Mouse (Mus musculus): ENCODE data around the gene Smurf2.
"Not testable (repeated sequence)": the region's sequence is repeated elsewhere in the genome, so short reads cannot be mapped to it uniquely, and the experiment has no call there.

Gene Smurf2

GRCm38 (mm10) chr11:106814601-106815320 lies 105.8 kb downstream of the Smurf2 start:
- no peak for DNase-seq (ENCODE audit: low read depth, low spot score)

- no peak for DNase-seq (ENCODE audit: low read depth, low spot score)
These were observed 107.9 kb downstream of the Smurf2 start for GRCm38 (mm10) chr11:106812410-106813136.

DNA sequence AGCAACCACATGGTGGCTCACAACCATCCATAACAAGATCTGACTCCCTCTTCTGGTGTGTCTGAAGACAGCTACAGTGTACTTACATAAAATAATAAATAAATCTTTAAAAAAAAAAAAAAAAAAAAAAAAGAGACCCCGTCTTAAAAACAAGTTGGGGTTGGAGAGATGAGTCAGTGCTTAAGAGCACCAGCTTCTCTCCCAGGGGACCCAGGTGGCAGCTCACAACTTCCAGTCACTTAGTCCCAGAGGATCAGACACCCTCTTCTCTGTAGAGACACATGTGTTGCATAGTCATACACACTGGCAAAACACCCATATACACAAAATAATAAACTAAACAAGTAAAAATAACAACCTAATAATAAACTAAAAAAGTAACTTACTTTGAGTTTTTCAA lies 113.1 kb downstream of the Smurf2 start:
- DNase-seq (ENCODE audit: low read depth, low spot score) = not testable (repeated sequence)

DNA sequence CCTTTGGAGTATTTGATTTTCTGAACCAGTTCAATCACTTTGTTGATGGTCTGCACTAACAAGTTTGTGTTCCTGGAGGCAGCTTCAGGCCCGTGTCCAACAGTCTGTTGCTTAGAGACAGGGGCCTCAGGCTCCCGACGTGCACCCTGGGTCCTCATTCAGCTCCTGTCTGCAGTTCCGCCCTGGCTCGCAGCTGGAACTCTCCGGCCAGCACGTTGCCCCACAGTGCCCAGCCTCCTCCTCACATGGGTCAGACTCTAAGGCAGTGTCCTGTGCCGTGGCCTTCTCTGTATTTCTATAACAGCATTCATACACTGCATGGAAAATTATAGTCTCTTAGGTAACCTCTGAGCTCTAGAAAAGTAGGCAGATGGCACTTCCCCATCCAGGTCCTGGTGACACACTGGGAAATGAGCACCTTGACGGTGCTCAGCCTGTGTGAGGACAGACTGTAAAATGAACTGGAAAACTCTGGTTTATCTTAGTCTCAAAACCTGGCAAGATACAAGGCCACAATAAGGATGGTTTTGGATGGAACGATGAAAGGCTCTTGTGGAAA lies 118.4 kb downstream of the Smurf2 start:
- no peak for DNase-seq (ENCODE audit: low read depth, low spot score)

- DNase-seq (ENCODE audit: low read depth, low spot score) = no peak
These were observed 124.8 kb downstream of the Smurf2 start for GRCm38 (mm10) chr11:106795679-106796078.

- no peak for DNase-seq (ENCODE audit: low read depth, low spot score)
These were observed 126.7 kb downstream of the Smurf2 start for GRCm38 (mm10) chr11:106793846-106794245.

DNA sequence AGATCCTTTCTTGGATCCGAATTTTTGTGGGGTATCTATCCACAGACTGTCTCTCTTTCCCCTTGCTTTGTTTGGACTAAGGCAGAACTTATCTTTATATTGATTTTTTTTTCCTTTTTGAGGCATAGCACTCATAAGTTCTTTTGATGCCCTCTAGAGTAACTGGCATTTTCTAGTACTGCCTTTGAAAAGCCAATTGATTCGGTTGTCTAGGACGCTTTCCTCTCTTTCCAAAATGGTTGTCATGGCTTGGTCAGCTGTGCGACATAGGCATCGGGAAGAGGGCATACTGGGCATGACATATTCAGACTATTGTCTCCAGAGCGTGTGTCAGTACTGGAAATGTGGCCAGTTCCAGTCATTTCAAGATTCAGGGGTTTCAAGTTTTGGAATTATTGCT lies 130.9 kb downstream of the Smurf2 start:
- DNase-seq (ENCODE audit: low read depth, low spot score) = no peak

GRCm38 (mm10) chr11:106788775-106789459 lies 131.6 kb downstream of the Smurf2 start, which contains the start of the genes Ddx5 and Cep95:
Gene Ddx5 (minus strand): TSS chr11:106789185.
Gene Cep95 (plus strand): TSS chr11:106789252.
- peak; percentile 96 for DNase-seq (ENCODE audit: low read depth, low spot score)

GRCm38 (mm10) chr11:106788026-106788774 lies 132.3 kb downstream of the Smurf2 start:
- DNase-seq (ENCODE audit: low read depth, low spot score) = peak; percentile 97

DNA sequence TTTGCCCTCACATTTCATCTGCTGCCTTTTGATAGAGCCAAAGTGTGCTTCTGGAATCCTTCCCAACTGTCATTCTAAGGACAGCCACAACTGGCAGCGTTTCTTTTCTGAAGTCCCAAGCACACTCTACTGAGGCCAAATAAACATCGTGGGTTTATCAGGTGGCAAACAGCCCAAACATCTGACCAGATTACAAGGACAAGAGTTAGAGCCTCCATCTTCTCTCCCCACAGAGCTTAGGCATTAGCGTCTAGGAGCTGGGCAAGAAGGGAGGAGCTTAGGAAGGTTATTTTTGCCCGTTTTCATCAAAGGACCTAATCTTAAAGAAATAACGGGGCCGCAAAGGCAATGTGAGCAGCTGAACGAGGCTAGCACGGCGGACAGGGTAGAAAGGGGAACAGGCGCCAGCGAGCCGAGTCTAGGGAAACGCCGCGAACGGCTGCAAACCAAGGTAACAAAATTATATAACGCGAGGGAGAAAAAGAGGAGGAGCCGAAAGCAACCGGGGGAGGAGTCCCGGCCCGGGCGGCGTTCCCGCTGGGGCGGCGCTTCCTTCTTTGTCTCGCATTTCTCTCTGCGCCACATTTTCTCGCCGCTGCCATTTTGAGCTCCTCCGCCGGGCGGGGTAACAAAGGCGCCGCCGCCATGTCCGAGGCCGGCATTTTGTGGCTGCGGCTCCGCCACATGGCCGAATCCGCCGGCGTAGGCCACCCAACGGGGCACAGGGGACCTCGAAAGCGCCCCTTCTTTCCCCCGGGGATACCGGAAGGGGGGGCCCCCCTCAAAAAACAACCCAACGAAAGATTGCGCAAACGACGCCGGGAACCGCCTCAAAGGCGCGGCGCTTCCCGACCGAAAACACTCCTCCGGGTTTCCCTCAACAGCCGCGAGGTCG lies 133.1 kb downstream of the Smurf2 start:
- DNase-seq (ENCODE audit: low read depth, low spot score) = peak; percentile 82

GRCm38 (mm10) chr11:106785043-106785442 lies 135.5 kb downstream of the Smurf2 start:
- DNase-seq (ENCODE audit: low read depth, low spot score) = no peak

DNA sequence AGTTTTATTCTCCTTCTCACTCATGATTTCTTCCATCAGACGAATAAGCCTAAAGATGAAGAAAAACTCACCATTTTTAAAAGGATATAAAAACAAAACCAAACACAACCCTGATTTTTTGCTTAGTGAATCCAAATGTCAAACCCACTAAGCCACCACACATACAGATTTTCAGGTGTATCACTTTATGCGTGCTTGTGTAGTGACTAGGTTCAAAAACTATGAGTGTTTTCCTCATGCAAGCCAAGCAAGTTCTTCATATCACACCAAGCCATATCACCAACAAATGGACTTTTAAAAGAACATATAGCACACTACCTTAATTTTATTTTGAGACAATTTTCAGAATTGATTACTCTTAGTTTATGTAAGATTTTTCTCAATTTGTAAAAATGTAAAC lies 136.0 kb downstream of the Smurf2 start:
- no peak for DNase-seq (ENCODE audit: low read depth, low spot score)

DNA sequence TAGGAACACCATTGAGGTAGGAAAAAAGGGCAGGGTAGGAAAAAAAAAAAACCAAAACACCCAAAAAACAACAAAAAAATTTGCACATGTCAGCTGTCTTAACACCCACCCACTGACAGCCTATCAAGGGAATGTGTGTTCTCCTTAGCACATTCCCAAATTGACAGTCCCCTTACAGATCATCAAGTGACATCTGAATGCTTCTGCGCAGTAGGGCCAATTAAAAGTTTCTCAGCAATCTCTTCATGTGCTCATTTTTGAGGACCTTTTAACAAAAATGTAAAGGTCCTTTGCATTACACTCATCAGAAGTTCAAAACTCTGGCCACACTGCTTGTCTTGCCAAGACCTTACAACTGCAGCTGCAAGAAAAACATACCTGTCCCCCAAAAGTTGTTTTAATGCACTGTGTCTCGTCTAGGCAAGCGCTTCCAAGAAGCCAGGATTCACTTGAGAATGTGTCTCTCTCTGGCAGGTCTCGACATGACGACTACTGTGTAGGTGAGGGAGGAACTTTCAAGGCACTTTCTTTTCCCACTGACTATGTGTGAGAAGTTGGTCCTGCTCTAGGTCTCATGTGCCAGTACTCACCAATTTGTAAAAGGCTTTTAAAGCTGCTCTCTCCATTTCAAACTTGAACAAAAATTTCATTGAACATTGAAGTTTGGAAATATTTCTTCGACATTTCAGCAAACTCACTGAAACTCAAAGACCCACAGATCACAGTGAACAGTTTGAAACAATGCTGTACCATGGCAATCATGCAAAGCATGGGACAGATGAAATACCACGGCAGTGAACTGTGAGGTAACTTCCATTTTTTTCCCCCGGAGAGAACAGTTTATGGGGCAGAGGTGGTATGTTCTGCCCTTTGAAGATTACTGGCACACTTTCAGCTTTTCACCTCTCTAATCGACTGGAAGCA lies 137.4 kb downstream of the Smurf2 start:
- no peak for DNase-seq (ENCODE audit: low read depth, low spot score)

DNA sequence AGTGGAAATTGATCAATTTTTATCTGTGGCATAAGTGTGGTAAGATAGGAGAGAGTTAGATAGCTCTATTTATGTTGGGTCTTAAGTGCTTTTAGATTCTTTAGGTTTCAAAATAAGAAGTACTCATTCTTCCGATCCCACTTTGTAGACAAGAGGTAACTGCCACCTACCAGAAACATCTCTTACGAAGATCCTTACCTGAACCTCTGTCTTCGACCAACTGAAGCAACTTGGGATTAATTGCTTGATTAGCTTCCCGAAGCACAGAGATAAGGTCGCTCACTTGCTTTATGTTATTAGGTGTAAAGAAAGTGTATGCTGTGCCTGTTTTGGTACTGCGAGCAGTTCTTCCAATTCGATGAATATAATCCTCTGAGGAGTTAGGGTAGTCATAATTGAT lies 138.2 kb downstream of the Smurf2 start:
- DNase-seq (ENCODE audit: low read depth, low spot score) = not testable (repeated sequence)

DNA sequence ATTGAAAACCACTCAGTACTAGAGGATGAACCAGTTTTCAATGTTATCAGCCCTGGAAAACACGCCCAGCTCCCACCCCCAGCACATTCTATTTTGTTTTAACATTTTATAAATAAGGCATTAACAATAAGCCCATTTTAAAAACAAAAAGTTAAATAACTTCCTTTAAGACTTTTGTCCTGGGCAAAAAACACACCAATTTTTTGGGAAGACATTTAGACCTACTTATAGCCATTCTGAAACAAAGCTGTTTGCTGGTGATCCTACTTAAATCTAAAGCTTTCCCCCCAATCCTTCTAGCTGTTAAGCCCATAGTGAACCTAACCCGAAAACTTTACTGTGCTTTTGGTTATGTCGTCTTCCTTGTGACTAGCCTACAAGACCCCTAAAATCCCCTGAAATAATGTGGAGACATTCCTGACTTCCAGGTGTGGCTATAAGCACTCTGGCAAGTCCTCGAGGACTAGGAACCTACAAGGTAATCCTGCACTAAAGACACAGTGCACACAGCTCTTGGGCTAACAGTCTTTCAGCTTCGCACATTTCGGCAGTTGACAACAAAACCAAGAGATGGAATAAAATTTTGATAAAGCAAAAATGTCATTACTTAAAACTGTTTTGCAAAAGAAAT lies 139.8 kb downstream of the Smurf2 start:
- DNase-seq (ENCODE audit: low read depth, low spot score) = no peak

DNA sequence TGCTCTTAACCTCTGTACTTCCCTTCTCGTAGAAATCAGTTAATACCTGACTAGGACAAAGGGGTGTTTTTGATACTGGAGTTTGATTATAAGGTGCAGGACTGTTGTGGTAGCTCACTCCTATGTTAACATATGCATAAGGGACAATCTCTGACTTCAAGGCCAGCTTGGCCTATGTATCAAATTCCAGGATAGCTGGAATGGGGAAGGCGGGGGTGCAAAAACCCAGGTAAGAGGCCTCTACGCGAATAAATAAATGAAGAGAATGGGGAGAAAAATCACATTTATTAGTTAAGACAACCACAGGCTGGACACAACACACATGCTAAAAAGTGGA lies 140.5 kb downstream of the Smurf2 start:
- DNase-seq (ENCODE audit: low read depth, low spot score) = no peak

GRCm38 (mm10) chr11:106779388-106780088 lies 141.0 kb downstream of the Smurf2 start, which contains the start of gene Polg2:
Gene Polg2 (minus strand): TSS chr11:106779537.
- DNase-seq (ENCODE audit: low read depth, low spot score) = peak; percentile 81
